Mouse (Mus musculus) midbrain, embryonic 10.5 days (tissue): ENCODE data around the gene Lrrc15. TPM values are rescaled to one million over a fixed set of nuclear protein-coding genes. Genes with fewer than 3 reads are reported as not detected.

ENCODE experiments used
- DNase-seq: peaks from one replicate; pipeline ENCODE4 v3.0.0-alpha.2; 2017; ENCODE audit warnings: low spot score
- H3K27ac ChIP-seq: fragments of 300-500 bp; sonication (generic); replicated peaks from 2 replicates; pipeline ENCODE4 v1.5.1; 2016; ENCODE audit warnings: mild to moderate bottlenecking
- H3K27me3 ChIP-seq: fragments of 300-500 bp; sonication (generic); 2 replicates; pipeline ENCODE4 v1.6.1; 2016; ENCODE audit warnings: low read depth, mild to moderate bottlenecking; ENCODE audit not compliant: poor library complexity, severe bottlenecking
- H3K36me3 ChIP-seq: fragments of 300-500 bp; sonication (generic); 2 replicates; pipeline ENCODE4 v1.6.1; 2016; ENCODE audit warnings: mild to moderate bottlenecking, moderate library complexity
- H3K4me1 ChIP-seq: fragments of 300-500 bp; sonication (generic); 2 replicates; pipeline ENCODE4 v1.6.1; 2016
- H3K4me3 ChIP-seq: fragments of 300-500 bp; sonication (generic); 2 replicates; pipeline ENCODE4 v1.5.1; 2016; ENCODE audit warnings: mild to moderate bottlenecking, moderate library complexity
- H3K9me3 ChIP-seq: fragments of 300-500 bp; sonication (generic); replicated peaks from 2 replicates; pipeline ENCODE4 v1.6.1; 2016; ENCODE audit warnings: mild to moderate bottlenecking
- WGBS: fragments of 180-500 bp; shearing (Covaris S2); methylation state at CpG from one replicate; pipeline ENCODE4 v1.1.7; 2016; 5-methylcytosine and 5-hydroxymethylcytosine counted together
- polyA plus RNA-seq: library from polyadenylated mRNA; unstranded; fragments of >200 nt; fragmentation: Nextera tagmentation; extraction: Ambion mirVana; gene quantifications from 2 replicates; pipeline ENCODE4 v1.2.1, GENCODE M21; 2016

The Lrrc15 gene
- polyA plus RNA-seq, 1 experiment from 2014 or later = 0.38 TPM

DNA sequence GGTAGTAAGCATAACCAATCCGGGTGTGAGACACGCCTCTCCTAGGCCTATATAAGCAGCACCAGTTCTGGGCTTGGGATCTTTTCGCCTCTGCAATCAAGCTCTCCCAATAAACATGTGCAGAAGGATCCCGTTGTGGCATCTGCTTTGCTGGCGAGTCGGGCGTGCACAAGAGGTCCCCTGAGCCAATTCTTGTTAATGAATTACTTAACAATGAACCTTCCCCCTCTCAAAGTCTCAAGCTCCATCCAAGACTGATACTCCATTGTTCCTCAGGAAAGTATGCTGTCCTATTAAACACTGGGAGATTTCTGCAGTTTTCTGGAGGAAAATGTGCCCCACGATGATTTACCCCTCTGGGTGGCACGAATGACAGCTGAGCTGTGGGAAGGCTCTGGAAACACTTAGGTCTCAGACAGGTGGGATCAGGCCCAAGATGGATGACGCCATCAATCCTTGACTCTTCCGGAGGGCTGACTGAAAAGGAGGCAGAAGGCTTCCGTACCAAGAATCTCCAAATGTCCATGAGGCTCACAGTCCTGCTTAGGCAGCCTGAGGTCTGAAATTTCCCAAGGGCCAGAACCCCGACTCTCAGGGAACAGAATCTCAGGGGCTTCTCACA is 61.8 kb downstream of the Lrrc15 start:
- Histone ChIP-seq H3K27me3 (peaks cover 97% of the 10 kb centered on the region), H3K27ac (no peak overlapping the region), H3K36me3 (no peaks in the 10 kb centered on the region), H3K9me3 (no peaks in the 10 kb centered on the region), H3K4me3 (no peak overlapping the region), H3K4me1 (peaks cover 22% of the 10 kb centered on the region)
- no peak for DNase-seq
- 94% methylated on average over 13 of the region's 13 CpGs for WGBS

Other genes with a start within 250 kb of the Lrrc15 start
- gene Hes1, start 218.9 kb downstream of the Lrrc15 start, polyA plus RNA-seq = 32.2 and 42.5 TPM in 2 replicates
- not detected in 2 replicates for gene Cpn2, start 15.8 kb downstream of the Lrrc15 start, polyA plus RNA-seq
- gene Gp5, start 27.5 kb upstream of the Lrrc15 start, polyA plus RNA-seq = 1.5 and 1.9 TPM in 2 replicates
- gene Atp13a3, start 122.7 kb upstream of the Lrrc15 start, polyA plus RNA-seq = 7.1 and 7.8 TPM in 2 replicates